Mouse (Mus musculus): ENCODE results near the gene Iqschfp. TPM values are rescaled to one million over a fixed set of nuclear protein-coding genes. Genes with fewer than 3 reads are reported as not detected.
"Not testable (repeated sequence)": the region's sequence is repeated elsewhere in the genome, so short reads cannot be mapped to it uniquely, and the experiment has no call there.

The Iqschfp gene
- total RNA-seq, 1 experiment from 2014 or later = not detected

- ATAC-seq (replicated peaks; ENCODE audit: insufficient number of reproducible peaks, low FRiP score, low TSS enrichment, poor library complexity, severe bottlenecking) = no peak
Measured at GRCm38 (mm10) chr3:68055071-68055470, 163.0 kb downstream of the Iqschfp start.

GRCm38 (mm10) chr3:68056373-68057275, 164.6 kb downstream of the Iqschfp start:
- peak; percentile 54; the same call in 1 of the 2 replicates for ATAC-seq (replicated peaks; ENCODE audit: insufficient number of reproducible peaks, low FRiP score, low TSS enrichment, poor library complexity, severe bottlenecking)

GRCm38 (mm10) chr3:68059162-68059800, 167.2 kb downstream of the Iqschfp start:
- no peak for ATAC-seq (replicated peaks; ENCODE audit: insufficient number of reproducible peaks, low FRiP score, low TSS enrichment, poor library complexity, severe bottlenecking)

GRCm38 (mm10) chr3:68064731-68065130, 172.7 kb downstream of the Iqschfp start, which contains the start of gene Schip1:
Gene Schip1 (plus strand): TSS chr3:68064802.
- ATAC-seq (replicated peaks; ENCODE audit: insufficient number of reproducible peaks, low FRiP score, low TSS enrichment, poor library complexity, severe bottlenecking) = no peak

GRCm38 (mm10) chr3:68071395-68072386, 179.7 kb downstream of the Iqschfp start:
- no peak for ATAC-seq (replicated peaks; ENCODE audit: insufficient number of reproducible peaks, low FRiP score, low TSS enrichment, poor library complexity, severe bottlenecking)

GRCm38 (mm10) chr3:68077406-68077805, 185.4 kb downstream of the Iqschfp start:
- no peak for ATAC-seq (replicated peaks; ENCODE audit: insufficient number of reproducible peaks, low FRiP score, low TSS enrichment, poor library complexity, severe bottlenecking)

GRCm38 (mm10) chr3:68085024-68085423, 193.0 kb downstream of the Iqschfp start:
- ATAC-seq (replicated peaks; ENCODE audit: insufficient number of reproducible peaks, low FRiP score, low TSS enrichment, poor library complexity, severe bottlenecking) = no peak

GRCm38 (mm10) chr3:68092108-68092507, 200.1 kb downstream of the Iqschfp start:
- ATAC-seq (replicated peaks; ENCODE audit: insufficient number of reproducible peaks, low FRiP score, low TSS enrichment, poor library complexity, severe bottlenecking) = no peak

- no peak for ATAC-seq (replicated peaks; ENCODE audit: insufficient number of reproducible peaks, low FRiP score, low TSS enrichment, poor library complexity, severe bottlenecking)
Measured at GRCm38 (mm10) chr3:68096724-68097431, 204.8 kb downstream of the Iqschfp start.

GRCm38 (mm10) chr3:68099561-68099960, 207.5 kb downstream of the Iqschfp start:
- ATAC-seq (replicated peaks; ENCODE audit: insufficient number of reproducible peaks, low FRiP score, low TSS enrichment, poor library complexity, severe bottlenecking) = not testable (repeated sequence)

GRCm38 (mm10) chr3:68101343-68101742, 209.3 kb downstream of the Iqschfp start:
- ATAC-seq (replicated peaks; ENCODE audit: insufficient number of reproducible peaks, low FRiP score, low TSS enrichment, poor library complexity, severe bottlenecking) = no peak

- no peak for ATAC-seq (replicated peaks; ENCODE audit: insufficient number of reproducible peaks, low FRiP score, low TSS enrichment, poor library complexity, severe bottlenecking)
Measured at GRCm38 (mm10) chr3:68105081-68105685, 213.2 kb downstream of the Iqschfp start.

GRCm38 (mm10) chr3:68121338-68121737, 229.3 kb downstream of the Iqschfp start:
- no peak for ATAC-seq (replicated peaks; ENCODE audit: insufficient number of reproducible peaks, low FRiP score, low TSS enrichment, poor library complexity, severe bottlenecking)

- ATAC-seq (replicated peaks; ENCODE audit: insufficient number of reproducible peaks, low FRiP score, low TSS enrichment, poor library complexity, severe bottlenecking) = no peak
Measured at GRCm38 (mm10) chr3:68126284-68126856, 234.3 kb downstream of the Iqschfp start.

- no peak for ATAC-seq (replicated peaks; ENCODE audit: insufficient number of reproducible peaks, low FRiP score, low TSS enrichment, poor library complexity, severe bottlenecking)
Measured at GRCm38 (mm10) chr3:68130386-68130785, 238.4 kb downstream of the Iqschfp start.

- no peak for ATAC-seq (replicated peaks; ENCODE audit: insufficient number of reproducible peaks, low FRiP score, low TSS enrichment, poor library complexity, severe bottlenecking)
Measured at GRCm38 (mm10) chr3:68138833-68139627, 247.0 kb downstream of the Iqschfp start.

- no peak for ATAC-seq (replicated peaks; ENCODE audit: insufficient number of reproducible peaks, low FRiP score, low TSS enrichment, poor library complexity, severe bottlenecking)
Measured at GRCm38 (mm10) chr3:68150688-68151087, 258.7 kb downstream of the Iqschfp start.

Measured in monocyte, adult 5-6 weeks (primary cell).